Mouse (Mus musculus) bone marrow macrophage, adult 2 months (primary cell): ENCODE results near the gene F7. TPM values are rescaled to one million over a fixed set of nuclear protein-coding genes. Genes with fewer than 3 reads are reported as not detected.
"Not testable (repeated sequence)": the region's sequence is repeated elsewhere in the genome, so short reads cannot be mapped to it uniquely, and the experiment has no call there.

Experiments
- H3K27ac ChIP-seq: 2 replicates; pipeline ENCODE4 v1.5.1; 2012; ENCODE audit warnings: low read depth, low read length; ENCODE audit not compliant: insufficient read depth
- H3K4me1 ChIP-seq: 2 replicates; pipeline ENCODE4 v1.6.1; 2012; ENCODE audit warnings: low read length; ENCODE audit not compliant: control insufficient read depth, insufficient read depth
- H3K4me3 ChIP-seq: 2 replicates; pipeline ENCODE4 v1.5.1; 2012; ENCODE audit warnings: mild to moderate bottlenecking, low read length, moderate library complexity; ENCODE audit not compliant: insufficient read depth
- CTCF ChIP-seq: IDR thresholded peaks from 2 replicates; pipeline ENCODE4 v1.5.1; 2012; ENCODE audit warnings: low read depth, mild to moderate bottlenecking, low read length, moderate library complexity
- POLR2A ChIP-seq: IDR thresholded peaks from 2 replicates; pipeline ENCODE4 v1.6.1; 2012; ENCODE audit warnings: mild to moderate bottlenecking, low read depth, low read length, borderline replicate concordance
- polyA plus RNA-seq: library from polyadenylated mRNA; stranded (reverse); fragments of >200 nt; gene quantifications from 2 replicates; pipeline ENCODE4 v1.2.4, GENCODE M21; 2012; ENCODE audit not compliant: missing spikeins, insufficient read depth, insufficient read length

The F7 gene
- polyA plus RNA-seq, 1 experiment = 1.3 TPM

DNA sequence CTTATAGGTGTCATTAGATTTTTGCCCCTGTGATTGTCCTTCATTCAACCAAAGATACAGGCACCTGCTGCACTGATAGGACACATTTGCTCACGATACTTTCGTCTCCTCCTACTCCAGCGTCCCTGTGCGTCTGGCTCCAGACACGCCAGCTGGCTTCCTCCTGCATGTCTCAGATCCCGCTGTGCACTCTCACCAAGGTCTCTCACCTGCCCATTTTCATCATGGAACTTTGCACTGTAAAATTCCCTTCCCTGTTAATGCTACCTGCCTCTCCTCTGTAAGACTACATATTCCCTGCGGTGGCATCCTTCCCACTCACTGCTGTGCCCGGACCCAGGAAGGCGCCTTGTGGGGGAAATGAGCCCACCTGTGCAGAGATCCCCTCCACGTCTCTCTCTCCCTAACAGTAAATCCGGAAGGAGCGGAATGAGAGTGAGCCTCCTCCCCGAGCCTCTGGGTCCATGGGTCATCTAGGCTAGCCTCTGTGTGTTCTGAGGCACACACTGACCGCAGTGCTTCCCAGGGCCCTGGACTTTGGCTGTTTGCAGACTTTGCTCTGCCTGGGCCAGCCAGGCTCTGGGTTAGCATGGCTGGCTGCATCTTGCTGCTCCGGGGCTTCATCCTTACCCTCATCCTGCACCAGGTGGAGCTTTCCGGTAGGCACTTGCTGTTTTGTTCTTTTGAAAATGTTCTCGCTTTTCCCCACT is 34.8 kb downstream of the F7 start, which contains the start of gene Proz:
TSS of gene Proz (plus strand) at position 474 of the 710 bp plus-strand sequence.
- TF ChIP-seq POLR2A (no peak), CTCF (no peak)
- Histone ChIP-seq H3K4me1 (peaks cover 7% of the 10 kb centered on the region), H3K4me3 (no peak within 1 kb of the TSS), H3K27ac (no peak within 1 kb of the TSS)

DNA sequence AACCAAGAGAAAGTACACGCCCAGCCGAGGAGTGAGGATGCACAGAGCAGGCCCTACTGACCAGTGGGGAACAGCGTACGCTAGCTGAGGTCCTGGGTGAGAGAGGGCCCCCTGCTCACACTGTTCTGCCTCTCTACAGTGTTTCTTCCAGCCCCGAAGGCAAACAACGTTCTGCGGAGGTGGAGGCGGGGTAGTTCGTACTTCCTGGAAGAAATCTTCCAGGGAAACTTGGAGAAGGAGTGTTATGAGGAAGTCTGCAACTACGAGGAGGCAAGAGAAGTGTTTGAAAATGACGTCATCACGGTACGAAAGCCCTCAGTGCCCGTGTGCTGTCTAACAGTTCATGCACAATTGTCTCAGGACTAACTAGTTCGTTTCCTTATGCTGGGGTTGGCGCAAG is 37.3 kb downstream of the F7 start:
- Histone ChIP-seq H3K4me1 (peaks cover 7% of the 10 kb centered on the region), H3K27ac (no peak overlapping the region), H3K4me3 (no peak overlapping the region)
- TF ChIP-seq POLR2A (no peak), CTCF (no peak)

DNA sequence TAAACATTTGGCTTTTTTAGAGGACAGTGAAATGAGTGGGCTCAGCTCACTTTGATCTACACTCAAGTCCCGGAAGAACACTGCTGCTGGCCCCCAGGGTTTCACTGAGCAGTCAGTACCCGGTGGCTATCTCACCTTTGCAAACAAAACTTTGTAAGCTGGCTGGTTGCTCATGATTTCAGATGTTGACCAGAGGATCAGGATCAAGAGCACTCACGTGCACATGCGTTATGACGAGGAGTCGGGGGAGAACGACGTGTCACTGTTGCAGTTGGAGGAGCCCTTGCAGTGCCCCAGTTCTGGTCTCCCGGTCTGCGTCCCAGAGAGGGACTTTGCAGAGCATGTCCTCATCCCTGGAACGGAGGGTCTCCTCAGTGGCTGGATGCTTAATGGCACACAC is 47.4 kb downstream of the F7 start:
- TF ChIP-seq CTCF (no peak), POLR2A (no peak)
- Histone ChIP-seq H3K27ac (no peak overlapping the region), H3K4me1 (peaks cover 9% of the 10 kb centered on the region), H3K4me3 (no peak overlapping the region)

DNA sequence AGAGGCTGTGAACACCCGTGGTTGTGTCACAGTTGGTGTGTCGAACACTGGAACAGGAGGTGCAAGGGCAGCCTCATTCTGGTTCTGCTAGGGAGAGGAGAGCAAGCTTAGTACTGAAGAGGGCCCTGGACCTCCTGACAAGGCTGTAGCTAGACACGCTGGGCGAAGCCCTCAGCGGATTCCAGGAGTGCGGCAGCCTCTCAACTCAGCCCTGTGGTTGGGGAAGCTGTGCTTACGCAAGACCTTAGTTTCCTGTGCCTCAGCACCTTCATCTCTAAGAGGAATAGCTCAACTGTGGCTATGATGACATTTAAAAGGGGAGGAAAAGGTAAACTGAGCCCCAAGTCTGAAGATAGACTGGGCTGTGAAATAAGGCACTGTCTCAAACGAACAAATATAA is 49.2 kb downstream of the F7 start:
- Histone ChIP-seq H3K4me3 (no peak overlapping the region), H3K27ac (no peak overlapping the region), H3K4me1 (peaks cover 9% of the 10 kb centered on the region)
- no peak for TF ChIP-seq POLR2A
- no peak for TF ChIP-seq CTCF

DNA sequence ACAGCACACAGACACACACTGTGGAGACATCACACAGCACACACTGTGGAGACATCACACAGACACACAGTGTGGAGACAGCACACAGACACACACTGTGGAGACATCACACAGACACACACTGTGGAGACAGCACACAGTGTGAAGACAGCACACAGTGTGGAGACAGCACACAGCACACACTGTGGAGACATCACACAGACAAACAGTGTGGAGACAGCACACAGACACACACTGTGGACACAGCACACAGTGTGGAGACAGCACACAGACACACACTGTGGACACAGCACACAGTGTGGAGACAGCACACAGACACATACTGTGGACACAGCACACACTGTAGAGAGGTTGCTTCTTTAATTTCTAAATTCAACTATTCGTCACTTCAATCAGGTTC is 49.7 kb downstream of the F7 start:
- H3K27ac ChIP-seq, H3K4me1 ChIP-seq, H3K4me3 ChIP-seq: not testable (repeated sequence)

DNA sequence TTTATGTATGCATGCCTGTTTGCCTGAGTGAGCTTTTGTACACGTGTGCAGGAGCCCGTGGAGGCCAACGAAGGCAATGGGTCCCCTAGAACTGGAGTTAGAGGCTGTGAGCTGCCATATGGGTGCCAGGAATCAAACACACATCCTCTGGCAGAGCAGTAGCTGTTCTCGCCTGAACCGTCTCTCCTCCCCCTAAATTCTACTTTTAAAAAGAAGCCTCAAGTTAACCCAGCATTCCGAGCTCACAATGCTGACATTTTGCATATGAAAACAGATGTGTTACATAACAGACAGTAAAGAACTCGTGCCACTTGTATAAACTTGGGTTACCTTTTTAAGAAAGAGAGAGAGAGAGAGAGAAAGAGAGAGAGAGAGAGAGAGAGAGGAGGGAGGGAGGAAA is 51.7 kb downstream of the F7 start:
- no peak for TF ChIP-seq POLR2A
- TF ChIP-seq CTCF = no peak
- Histone ChIP-seq H3K4me3 (no peak overlapping the region), H3K27ac (no peak overlapping the region), H3K4me1 (peaks cover 9% of the 10 kb centered on the region)

Other genes starting within 250 kb of the F7 start
- gene Mcf2l, start 152.2 kb upstream of the F7 start, polyA plus RNA-seq = 1.4 and 2.2 TPM in 2 replicates
- 2.5 and 3.9 TPM in 2 replicates for gene F10, start 11.3 kb downstream of the F7 start, polyA plus RNA-seq
- gene Proz, start 34.9 kb downstream of the F7 start, polyA plus RNA-seq = not detected in 2 replicates
- 15.8 and 16.4 TPM in 2 replicates for gene Pcid2, start 79.4 kb downstream of the F7 start, polyA plus RNA-seq
- 33.3 and 44.0 TPM in 2 replicates for gene Cul4a, start 79.6 kb downstream of the F7 start, polyA plus RNA-seq
- 1,527 and 1,629 TPM in 2 replicates for gene Lamp1, start 133.1 kb downstream of the F7 start, polyA plus RNA-seq
- gene Grtp1, start 174.6 kb downstream of the F7 start, polyA plus RNA-seq = 2.0 and 4.0 TPM in 2 replicates
- not detected in 2 replicates for gene Adprhl1, start 228.1 kb downstream of the F7 start, polyA plus RNA-seq